In genomic region chr16:11442534-11442933, GRCm38 (mm10) we compare ENCODE assay signal across 24 mouse cellular contexts.
DNase-seq lines count a peak whose midpoint lies in the region; ATAC-seq lines count a peak whose summit lies in the region.
"Had no signal": no experiment of that assay in that cellular context is flagged by ENCODE, and none has a peak within 500 bp of the region (broad histone marks: within the 10 kb centered on the region; RNA-seq: fewer than 3 reads in every experiment).

No protein-coding gene starts in this region.

- H3K9ac ChIP-seq in midbrain, embryonic 14.5 days (replicated peaks; ENCODE audit: low read length) = 0 out of 2 replicates have a peak overlapping the region, but pooled peaks have one; percentile 2
- no peak overlapping the region for H3K9ac ChIP-seq in midbrain, embryonic 15.5 days
- no peak overlapping the region for H3K9ac ChIP-seq in kidney, embryonic 15.5 days
- H3K9ac ChIP-seq: embryonic facial prominence, embryonic 12.5 days; forebrain, embryonic 13.5 days; limb, embryonic 15.5 days; liver, embryonic 14.5 days; lung, embryonic 15.5 days; neural tube, embryonic 12.5 days had no signal

- no peaks in the 10 kb centered on the region for H3K4me1 ChIP-seq in midbrain, embryonic 14.5 days (ENCODE audit: control insufficient read depth, insufficient read depth, low read length)
- no peaks in the 10 kb centered on the region for H3K4me1 ChIP-seq in midbrain, embryonic 15.5 days
- H3K4me1 ChIP-seq in kidney, embryonic 15.5 days = no peaks in the 10 kb centered on the region
- H3K4me1 ChIP-seq: embryonic facial prominence, embryonic 12.5 days; forebrain, embryonic 13.5 days; neural tube, embryonic 12.5 days had no signal

- H3K4me2 ChIP-seq in midbrain, embryonic 14.5 days (ENCODE audit: low read length) = no peak overlapping the region
- no peak overlapping the region for H3K4me2 ChIP-seq in midbrain, embryonic 15.5 days
- no peak overlapping the region for H3K4me2 ChIP-seq in kidney, embryonic 15.5 days
- H3K4me2 ChIP-seq: embryonic facial prominence, embryonic 12.5 days; forebrain, embryonic 13.5 days; limb, embryonic 15.5 days; lung, embryonic 15.5 days; midbrain, embryonic 11.5 days; neural tube, embryonic 12.5 days had no signal

- no peaks in the 10 kb centered on the region for H3K9me3 ChIP-seq in midbrain, embryonic 14.5 days (ENCODE audit: control insufficient read depth, low read length)
- H3K9me3 ChIP-seq in midbrain, embryonic 15.5 days = no peaks in the 10 kb centered on the region
- no peaks in the 10 kb centered on the region for H3K9me3 ChIP-seq in kidney, embryonic 15.5 days (replicated peaks)
- H3K9me3 ChIP-seq: embryonic facial prominence, embryonic 12.5 days; forebrain, embryonic 13.5 days; limb, embryonic 15.5 days; lung, embryonic 15.5 days; neural tube, embryonic 12.5 days had no signal

- no peaks in the 10 kb centered on the region for H3K27me3 ChIP-seq in midbrain, embryonic 14.5 days (ENCODE audit: control insufficient read depth, insufficient read depth, low read length)
- H3K27me3 ChIP-seq in midbrain, embryonic 15.5 days (replicated peaks) = no peaks in the 10 kb centered on the region
- no peaks in the 10 kb centered on the region for H3K27me3 ChIP-seq in kidney, embryonic 15.5 days
- H3K27me3 ChIP-seq: embryonic facial prominence, embryonic 12.5 days; forebrain, embryonic 13.5 days; limb, embryonic 15.5 days; lung, embryonic 15.5 days; neural tube, embryonic 12.5 days had no signal

- no peak overlapping the region for H3K27ac ChIP-seq in midbrain, embryonic 14.5 days (replicated peaks; ENCODE audit: low read depth, low read length)
- H3K27ac ChIP-seq in midbrain, embryonic 15.5 days = no peak overlapping the region
- no peak overlapping the region for H3K27ac ChIP-seq in kidney, embryonic 15.5 days
- H3K27ac ChIP-seq: embryonic facial prominence, embryonic 12.5 days; forebrain, embryonic 13.5 days; limb, embryonic 15.5 days; liver, embryonic 14.5 days; lung, embryonic 15.5 days; neural tube, embryonic 12.5 days had no signal

- H3K4me3 ChIP-seq in midbrain, embryonic 14.5 days (replicated peaks; ENCODE audit: low read depth, low read length) = no peak overlapping the region
- no peak overlapping the region for H3K4me3 ChIP-seq in midbrain, embryonic 15.5 days
- H3K4me3 ChIP-seq in kidney, embryonic 15.5 days (replicated peaks) = no peak overlapping the region
- H3K4me3 ChIP-seq: embryonic facial prominence, embryonic 12.5 days; erythroblast, embryonic 14.5 days; forebrain, embryonic 13.5 days; limb, embryonic 15.5 days; lung, embryonic 15.5 days; neural tube, embryonic 12.5 days had no signal

- ATAC-seq in midbrain, embryonic 14.5 days (ENCODE audit: low FRiP score, low TSS enrichment) = no peak
- ATAC-seq in midbrain, embryonic 15.5 days (replicated peaks) = no peak
- ATAC-seq in common myeloid progenitor, adult 5-6 weeks (replicated peaks; ENCODE audit: low read depth, poor library complexity, severe bottlenecking) = peak; percentile 55
- ATAC-seq in monocyte, adult 5-6 weeks (replicated peaks; ENCODE audit: insufficient number of reproducible peaks, low FRiP score, low TSS enrichment, poor library complexity, severe bottlenecking) = peak; percentile 70
- no peak for ATAC-seq in kidney, embryonic 15.5 days (replicated peaks; ENCODE audit: low FRiP score)
- ATAC-seq: CD4-positive, CD25-positive, alpha-beta regulatory T cell, adult 4 months; forebrain, embryonic 13.5 days; intestine, postnatal 0 days had no signal

- DNase-seq in midbrain, embryonic 14.5 days = no peak
- no peak for DNase-seq in cerebellum, postnatal 25 days
- no peak for DNase-seq in ovary, postnatal 14 days (ENCODE audit: low spot score)
- DNase-seq: adrenal gland, postnatal 25 days; cerebellum, adult 9-11 months; gastrocnemius, postnatal 36 days; heart, postnatal 4 days; kidney, postnatal 4 days; left cerebral cortex, postnatal 4 days; lung, postnatal 4 days had no signal

- peaks cover 16% of the 10 kb centered on the region for H3K36me3 ChIP-seq in midbrain, embryonic 14.5 days (ENCODE audit: control insufficient read depth, insufficient read depth, low read length)
- no peaks in the 10 kb centered on the region for H3K36me3 ChIP-seq in midbrain, embryonic 15.5 days (replicated peaks)
- H3K36me3 ChIP-seq in kidney, embryonic 15.5 days = peaks cover 21% of the 10 kb centered on the region
- H3K36me3 ChIP-seq: lung, embryonic 15.5 days had no signal

Comparison
In these comparisons a context has a peak if more than half of its experiments do, and no peak if none do; other contexts are left out.
1. ATAC-seq: peak in common myeloid progenitor, adult 5-6 weeks (single experiment) and monocyte, adult 5-6 weeks (single experiment); none in midbrain, embryonic 14.5 days (single experiment), midbrain, embryonic 15.5 days (single experiment) and kidney, embryonic 15.5 days (single experiment).